Mouse (Mus musculus): ENCODE data around the gene Epb41l2.

DNA sequence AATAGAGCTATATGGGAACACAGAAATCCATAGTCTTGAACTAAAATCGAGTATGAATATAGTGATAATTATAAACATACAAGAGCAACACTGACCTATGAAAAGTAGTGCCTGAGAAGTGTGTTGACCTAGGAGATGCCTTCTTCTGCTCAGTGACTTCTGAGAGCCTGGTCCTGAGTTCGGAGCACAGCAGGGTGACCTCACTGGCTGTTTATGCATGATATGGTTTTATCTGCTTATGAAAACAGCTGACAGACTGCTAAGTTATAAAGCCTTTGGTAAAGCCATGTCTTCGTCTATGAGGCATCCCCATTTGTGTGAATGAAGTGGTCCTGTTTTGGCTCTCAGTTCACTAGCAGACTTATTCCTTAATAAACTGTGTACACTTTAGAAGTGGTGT lies 37.3 kb downstream of the Epb41l2 start:
- TF ChIP-seq CTCF (IDR thresholded peaks at IDR 0.05; ENCODE audit: low read depth) (no peak), EP300 (IDR thresholded peaks at IDR 0.05; ENCODE audit: low read depth) (no peak)
